Mouse (Mus musculus): ENCODE results near the gene Slc35g3.

- TF ChIP-seq HCFC1 (IDR thresholded peaks at IDR 0.05; ENCODE audit: borderline replicate concordance, insufficient read depth, low read length) (no peak), MAFK (IDR thresholded peaks at IDR 0.05; ENCODE audit: insufficient read depth, low read depth, low read length) (no peak)
These were observed 34.2 kb upstream of the Slc35g3 start for GRCm38 (mm10) chr11:69795983-69796435.

All from ES-E14 (cell line).